In genomic region chr4:22490945-22491812, GRCm38 (mm10) we compare ENCODE assay signal across 11 mouse cellular contexts. TPM values are rescaled to one million over a fixed set of nuclear protein-coding genes. Genes with fewer than 3 reads are reported as not detected.
DNase-seq lines count a peak whose midpoint lies in the region; ATAC-seq lines count a peak whose summit lies in the region.
"Had no signal": no experiment of that assay in that cellular context is flagged by ENCODE, and none has a peak within 500 bp of the region (broad histone marks: within the 10 kb centered on the region; RNA-seq: fewer than 3 reads in every experiment).

No protein-coding gene starts in this region.

- H3K27me3 ChIP-seq in intestine, embryonic 14.5 days (replicated peaks; ENCODE audit: control insufficient read depth, insufficient read depth, low read length): peaks cover 99% of the 10 kb centered on the region
- peaks cover 72% of the 10 kb centered on the region for H3K27me3 ChIP-seq in intestine, embryonic 16.5 days (replicated peaks; ENCODE audit: control insufficient read depth, insufficient read depth, low read length)
- peaks cover 87% of the 10 kb centered on the region for H3K27me3 ChIP-seq in embryonic facial prominence, embryonic 12.5 days
- H3K27me3 ChIP-seq in neural tube, embryonic 15.5 days (replicated peaks): peaks cover 17% of the 10 kb centered on the region; the same call in 1 of the 2 replicates

- H3K9me3 ChIP-seq in intestine, embryonic 14.5 days (ENCODE audit: control insufficient read depth, low read length): no peaks in the 10 kb centered on the region
- no peaks in the 10 kb centered on the region for H3K9me3 ChIP-seq in intestine, embryonic 16.5 days (ENCODE audit: control insufficient read depth, low read length)
- H3K9me3 ChIP-seq in embryonic facial prominence, embryonic 12.5 days: no peaks in the 10 kb centered on the region
- H3K9me3 ChIP-seq in neural tube, embryonic 15.5 days (replicated peaks): no peaks in the 10 kb centered on the region

- 0 out of 2 replicates have a peak overlapping the region, but pooled peaks have one; percentile 1 for H3K4me3 ChIP-seq in intestine, embryonic 14.5 days (ENCODE audit: low read depth, low read length)
- H3K4me3 ChIP-seq in intestine, embryonic 16.5 days (ENCODE audit: low read length): no peak overlapping the region
- peak overlapping the region; percentile 22; the same call in 1 of the 2 replicates for H3K4me3 ChIP-seq in embryonic facial prominence, embryonic 12.5 days
- peak overlapping the region; percentile 63 for H3K4me3 ChIP-seq in neural tube, embryonic 15.5 days (replicated peaks)
- H3K4me3 ChIP-seq: erythroblast, embryonic 14.5 days had no signal

- no peak overlapping the region for H3K27ac ChIP-seq in intestine, embryonic 14.5 days (ENCODE audit: low read depth)
- H3K27ac ChIP-seq in intestine, embryonic 16.5 days (ENCODE audit: low read length): no peak overlapping the region
- H3K27ac ChIP-seq in embryonic facial prominence, embryonic 12.5 days: no peak overlapping the region
- peak overlapping the region; percentile 95 for H3K27ac ChIP-seq in neural tube, embryonic 15.5 days (replicated peaks)

- no peak for ATAC-seq in intestine, embryonic 14.5 days (replicated peaks; ENCODE audit: low FRiP score, low TSS enrichment, low read depth)
- ATAC-seq in intestine, embryonic 16.5 days: no peak
- no peak for ATAC-seq in embryonic facial prominence, embryonic 12.5 days (ENCODE audit: insufficient number of reproducible peaks, insufficient read depth, low FRiP score, low TSS enrichment)
- ATAC-seq in neural tube, embryonic 15.5 days (ENCODE audit: low FRiP score): peak; percentile 18

- peaks cover 14% of the 10 kb centered on the region; the same call in 1 of the 2 replicates for H3K4me1 ChIP-seq in intestine, embryonic 14.5 days (replicated peaks; ENCODE audit: control insufficient read depth, insufficient read depth, low read length)
- H3K4me1 ChIP-seq in intestine, embryonic 16.5 days (ENCODE audit: control insufficient read depth, insufficient read depth, low read length): peaks cover 29% of the 10 kb centered on the region
- H3K4me1 ChIP-seq in embryonic facial prominence, embryonic 12.5 days: peaks cover 40% of the 10 kb centered on the region; the same call in 1 of the 2 replicates
- peaks cover 47% of the 10 kb centered on the region for H3K4me1 ChIP-seq in neural tube, embryonic 15.5 days

- no peak overlapping the region for H3K9ac ChIP-seq in intestine, embryonic 14.5 days (ENCODE audit: low read length)
- no peak overlapping the region for H3K9ac ChIP-seq in intestine, embryonic 16.5 days (ENCODE audit: low read depth, low read length)
- H3K9ac ChIP-seq in embryonic facial prominence, embryonic 12.5 days: no peak overlapping the region
- peak overlapping the region; percentile 47 for H3K9ac ChIP-seq in neural tube, embryonic 15.5 days (replicated peaks)
- H3K9ac ChIP-seq: lung, embryonic 14.5 days had no signal

- intact Hi-C loops in left cerebral cortex, postnatal 10 days (cut with DNase I): loop anchor here (5.0 to 10.0 kb wide), 3 partner anchors 481 to 1111 kb away; no protein-coding TSS in a partner anchor
- intact Hi-C loops in gastrocnemius, postnatal 14 days (cut with DNase I; ENCODE audit: low total_unique reads): no loop called here

- no peak for DNase-seq in intestine, embryonic 14.5 days (ENCODE audit: low spot score)
- peak; percentile 59 to 82 for DNase-seq in left cerebral cortex, postnatal 10 days (ENCODE audit: extremely low spot score in 1 of 2, low spot score in 2 of 2)
- DNase-seq in thymus, adult 18-20 months: no peak
- no peak for DNase-seq in gastrocnemius, postnatal 14 days
- DNase-seq in thymus, postnatal 10 days (ENCODE audit: low spot score in 2 of 2): no peak
- DNase-seq: lung, embryonic 14.5 days had no signal

- no peak overlapping the region for H3K4me2 ChIP-seq in intestine, embryonic 14.5 days (ENCODE audit: low read length)
- H3K4me2 ChIP-seq in intestine, embryonic 16.5 days (ENCODE audit: low read depth, low read length): no peak overlapping the region
- H3K4me2 ChIP-seq in embryonic facial prominence, embryonic 12.5 days (replicated peaks): peak overlapping the region; percentile 35
- H3K4me2 ChIP-seq in neural tube, embryonic 15.5 days: peak overlapping the region; percentile 99

- 1% methylated on average over 39 of the region's 40 CpGs for WGBS in intestine, embryonic 14.5 days
- WGBS in intestine, embryonic 16.5 days: 1% methylated on average over 31 of the region's 40 CpGs
- WGBS in embryonic facial prominence, embryonic 12.5 days: under 1% methylated on average over 39 of the region's 40 CpGs
- under 1% methylated on average over 37 of the region's 40 CpGs for WGBS in neural tube, embryonic 15.5 days

- H3K36me3 ChIP-seq in intestine, embryonic 14.5 days (ENCODE audit: control insufficient read depth, insufficient read depth, low read length): no peaks in the 10 kb centered on the region
- no peaks in the 10 kb centered on the region for H3K36me3 ChIP-seq in intestine, embryonic 16.5 days (ENCODE audit: control insufficient read depth, insufficient read depth, low read length)
- no peaks in the 10 kb centered on the region for H3K36me3 ChIP-seq in embryonic facial prominence, embryonic 12.5 days
- H3K36me3 ChIP-seq in neural tube, embryonic 15.5 days: no peaks in the 10 kb centered on the region

RNA-seq across cellular contexts. Expression of gene Pou3f2, which starts 3.0 kb away (rescaled TPM):
- not detected in 2 replicates for polyA plus RNA-seq in intestine, embryonic 14.5 days (2014; fragmentation: Nextera tagmentation; extraction: Ambion mirVana)
- polyA plus RNA-seq in intestine, embryonic 16.5 days (2015; fragmentation: Nextera tagmentation; extraction: Ambion mirVana): not detected in 2 replicates
- polyA plus RNA-seq in embryonic facial prominence, embryonic 12.5 days (2016; fragmentation: Nextera tagmentation; extraction: Ambion mirVana): 1.2 and 2.1 TPM in 2 replicates
- 10 to 100 TPM; 28.9 to 36.9 TPM for total RNA-seq in left cerebral cortex, postnatal 10 days (2021)
- 11.8 and 14.3 TPM in 2 replicates for polyA plus RNA-seq in neural tube, embryonic 15.5 days (2015; fragmentation: Nextera tagmentation; extraction: Ambion mirVana)
- total RNA-seq in gastrocnemius, postnatal 14 days (2021): under 1 TPM; 0.13 to 0.14 TPM
- total RNA-seq: MEL had no signal
- polyA plus RNA-seq: erythroblast, embryonic 14.5 days; lung, embryonic 14.5 days had no signal

Comparison
In these comparisons a context has a peak if more than half of its experiments do, and no peak if none do; other contexts are left out.
1. DNase-seq: peak in left cerebral cortex, postnatal 10 days (2 of 2); none in intestine, embryonic 14.5 days (single experiment), thymus, adult 18-20 months (0 of 2), gastrocnemius, postnatal 14 days (single experiment) and thymus, postnatal 10 days (0 of 2).
2. H3K4me2 ChIP-seq: peak in embryonic facial prominence, embryonic 12.5 days (single experiment) and neural tube, embryonic 15.5 days (single experiment); none in intestine, embryonic 14.5 days (single experiment) and intestine, embryonic 16.5 days (single experiment).